Mouse (Mus musculus) induced T-regulatory cell, adult 2 months (primary cell): ENCODE measurements around the gene Qars.

Experiments
- DNase-seq: peaks from one replicate; pipeline ENCODE4 v3.0.0-alpha.2; 2012; ENCODE audit warnings: low read depth

The Qars gene

DNA sequence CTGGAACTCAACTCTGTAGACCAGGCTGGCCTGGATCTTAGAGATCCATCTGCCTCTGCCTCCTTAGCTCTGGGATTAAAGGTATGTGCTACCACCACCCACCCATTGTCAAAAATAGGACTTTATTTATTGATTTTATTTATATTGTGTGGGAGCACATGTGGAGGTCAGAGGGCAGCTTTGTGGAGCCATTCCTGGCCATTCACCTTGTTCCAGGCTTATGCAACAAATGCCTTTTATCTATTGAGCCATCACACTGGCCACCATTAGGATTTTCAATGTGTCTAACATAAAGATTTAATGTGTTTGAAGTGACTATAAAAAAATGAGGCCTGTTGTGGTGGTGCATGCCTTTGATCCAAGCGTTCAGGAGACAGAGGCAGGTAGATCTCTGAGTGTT is 24.0 kb downstream of the Qars start:
- no peak for DNase-seq

DNA sequence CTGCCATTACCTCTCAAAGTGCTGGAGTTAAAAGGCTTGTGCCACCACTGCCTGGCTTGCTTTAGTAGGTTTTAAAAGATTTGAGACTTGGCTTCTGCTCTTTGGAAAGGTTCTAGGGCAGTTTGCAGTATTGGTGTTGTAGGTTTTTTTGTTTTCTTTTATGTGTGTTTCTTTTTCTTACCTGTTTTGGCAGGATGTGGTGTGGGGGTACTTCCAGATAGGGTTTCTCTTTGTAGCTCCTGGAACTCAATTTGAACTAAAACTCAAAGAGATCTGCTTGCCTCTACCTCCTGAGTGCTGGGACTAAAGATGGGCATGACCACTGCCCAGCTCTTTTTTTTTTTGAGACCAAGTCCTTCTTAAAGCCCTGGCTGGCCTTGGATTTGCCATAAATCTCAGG is 33.3 kb downstream of the Qars start:
- DNase-seq: peak; percentile 38

DNA sequence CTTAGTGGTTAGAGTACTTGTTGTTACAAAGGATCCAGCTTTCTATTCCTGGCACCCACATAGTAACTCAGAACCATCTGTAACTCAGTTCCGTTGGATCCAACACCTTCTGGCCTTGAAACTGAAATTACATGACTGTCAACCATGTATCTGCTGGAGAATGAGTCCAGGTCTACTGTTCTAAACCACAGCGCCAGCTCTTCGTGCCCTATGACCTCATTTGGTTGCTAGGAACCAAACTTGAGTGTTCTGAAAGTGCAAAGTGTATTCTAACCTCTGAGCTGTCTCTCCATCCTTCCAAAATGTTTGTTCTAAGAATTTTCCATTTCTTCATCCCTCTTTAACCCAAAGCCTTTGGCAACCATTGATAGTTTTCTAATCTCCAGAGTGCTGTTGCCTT is 38.5 kb downstream of the Qars start:
- DNase-seq: no peak

DNA sequence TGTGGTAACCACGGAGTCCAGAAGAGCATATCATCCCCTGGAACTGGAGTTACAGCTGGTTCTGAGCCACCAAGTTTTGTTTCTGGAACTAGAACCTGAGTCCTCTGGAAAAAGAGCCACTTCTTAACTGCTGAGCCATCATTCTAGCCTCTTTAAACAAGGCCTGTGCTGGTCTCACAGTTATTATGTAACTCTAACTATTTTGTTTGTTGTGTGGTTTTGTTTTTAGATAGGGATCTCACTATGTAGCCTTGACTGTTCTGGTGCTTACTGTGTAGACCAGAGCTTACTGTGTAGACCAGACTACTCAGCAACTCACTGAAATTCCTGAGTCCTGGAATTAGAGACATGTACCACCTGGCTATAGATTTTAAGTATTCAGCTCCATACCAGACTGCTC is 39.4 kb downstream of the Qars start:
- DNase-seq: no peak

DNA sequence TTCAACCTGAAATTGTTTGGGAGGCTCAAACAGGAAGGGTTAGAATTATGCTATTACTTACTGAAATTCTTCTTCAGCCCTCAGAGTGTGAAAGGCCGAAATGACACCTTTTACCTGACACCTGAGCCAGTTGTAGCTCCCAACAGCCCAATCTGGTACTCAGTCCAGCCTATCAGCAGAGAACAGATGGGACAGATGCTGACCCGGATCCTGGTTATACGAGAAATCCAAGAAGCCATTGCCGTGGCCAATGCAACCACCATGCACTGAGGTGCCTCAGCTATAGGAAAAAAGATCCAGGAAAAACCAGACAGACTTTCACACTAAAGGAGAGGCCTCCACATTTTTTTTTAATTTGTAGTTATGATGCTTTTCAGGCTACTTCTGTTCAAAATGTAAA is 51.7 kb downstream of the Qars start:
- DNase-seq: no peak

DNA sequence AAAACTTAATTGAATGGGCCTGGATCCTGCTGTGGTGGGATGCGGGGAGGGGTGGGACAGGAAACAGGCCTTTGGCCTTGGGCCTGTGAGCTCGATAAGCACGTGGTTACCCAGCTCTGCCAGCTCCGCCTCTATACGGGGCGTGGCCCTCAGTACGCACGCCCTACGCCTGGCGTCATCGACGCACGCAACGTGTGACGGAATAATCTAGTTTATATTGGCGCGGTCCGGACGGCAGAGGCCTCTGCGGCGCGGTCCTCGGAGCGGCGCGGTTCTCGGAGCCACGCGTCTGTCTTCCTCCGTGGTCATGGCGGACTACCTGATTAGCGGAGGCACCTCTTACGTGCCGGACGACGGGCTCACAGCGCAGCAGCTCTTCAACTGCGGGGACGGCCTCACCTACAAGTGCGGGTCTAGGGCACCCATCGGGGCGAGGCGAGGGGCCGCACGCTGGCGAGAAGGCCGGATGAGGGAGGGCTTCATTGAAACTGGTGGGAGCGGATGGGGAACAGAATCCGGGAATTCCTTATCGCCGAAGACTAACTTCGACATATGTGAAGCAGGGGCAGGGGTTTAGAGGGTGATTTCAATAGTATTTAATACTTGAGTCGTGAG is 52.8 kb downstream of the Qars start, which contains the start of gene Impdh2:
Gene Impdh2 (plus strand): TSS at position 60 of the 615 bp plus-strand sequence.
- DNase-seq: peak; percentile 98

DNA sequence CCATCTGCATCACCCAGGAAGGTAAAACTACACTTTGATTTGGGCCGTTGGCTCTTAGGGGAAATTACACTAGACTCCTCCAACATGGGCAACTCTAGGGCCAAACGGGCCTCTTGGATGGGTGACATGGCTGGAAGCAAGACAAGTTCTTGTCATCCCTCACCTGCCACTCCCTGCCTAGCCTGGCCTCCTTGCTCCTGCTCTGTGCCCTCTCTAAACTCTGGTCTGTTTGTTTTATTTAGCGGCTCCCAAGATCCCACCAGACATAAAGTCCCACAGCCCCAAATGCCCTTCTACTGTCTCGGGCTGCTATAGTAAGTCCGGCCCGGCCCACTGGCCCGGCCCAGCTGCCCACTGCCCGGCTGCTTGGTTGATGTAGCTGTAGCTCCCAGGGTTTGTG is 56.2 kb downstream of the Qars start:
- no peak for DNase-seq

DNA sequence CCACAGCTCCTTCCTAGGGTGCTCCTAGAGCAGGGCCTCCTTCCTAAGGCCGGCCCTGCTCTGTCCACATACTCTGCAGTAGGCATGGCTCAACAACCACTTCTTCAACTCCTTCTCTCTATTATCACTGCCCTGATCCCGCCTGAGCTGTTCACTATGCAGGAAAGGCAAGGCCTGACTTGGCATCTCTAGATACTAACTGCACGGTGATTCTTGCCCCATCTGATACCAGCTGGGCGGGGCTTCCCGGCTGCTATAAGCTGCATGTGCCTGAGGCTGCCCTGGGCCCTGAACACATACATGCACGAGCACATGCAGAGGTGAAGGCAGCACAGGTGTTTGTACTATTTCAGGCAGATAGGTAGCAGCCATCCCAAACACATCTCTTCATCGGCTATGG is 56.6 kb downstream of the Qars start:
- DNase-seq: no peak
